Mouse (Mus musculus): ENCODE results near the gene Fus.

GRCm38 (mm10) chr7:128023565-128023964, 56.3 kb downstream of the Fus start:
- TF ChIP-seq CTCF (IDR thresholded peaks at IDR 0.05; ENCODE audit: control insufficient read depth, insufficient read depth, low read length) (no peak), POLR2A (IDR thresholded peaks at IDR 0.05; ENCODE audit: borderline replicate concordance, control insufficient read depth, low read depth, low read length) (no peak)
